Mouse (Mus musculus): ENCODE data around the gene Itgb8. TPM values are rescaled to one million over a fixed set of nuclear protein-coding genes. Genes with fewer than 3 reads are reported as not detected.

The Itgb8 gene
- polyA plus RNA-seq, 1 experiment from 2014 or later = 2.0 TPM

- Histone ChIP-seq H3K36me3 (ENCODE audit: control insufficient read depth, insufficient read depth) (no peaks in the 10 kb centered on the region), H3K9ac (ENCODE audit: low read length) (no peak overlapping the region), H3K27me3 (ENCODE audit: control insufficient read depth, insufficient read depth, low read length) (no peaks in the 10 kb centered on the region), H3K4me3 (ENCODE audit: low read length) (no peak overlapping the region), H3K4me2 (ENCODE audit: low read depth, low read length) (no peak overlapping the region), H3K9me3 (replicated peaks; ENCODE audit: control insufficient read depth, low read length) (no peaks in the 10 kb centered on the region), H3K27ac (ENCODE audit: low read length) (no peak overlapping the region), H3K4me1 (ENCODE audit: control insufficient read depth, insufficient read depth, low read length) (no peaks in the 10 kb centered on the region)
- no peak for ATAC-seq (replicated peaks; ENCODE audit: extremely low read depth, insufficient read depth, low FRiP score)
- 65% methylated on average over 1 of the region's 1 CpGs for WGBS
These were observed 74.4 kb downstream of the Itgb8 start for GRCm38 (mm10) chr12:119164176-119164575.

- no peaks in the 10 kb centered on the region for H3K36me3 ChIP-seq (ENCODE audit: control insufficient read depth, insufficient read depth)
- ATAC-seq (replicated peaks; ENCODE audit: extremely low read depth, insufficient read depth, low FRiP score) = no peak
These were observed 77.8 kb downstream of the Itgb8 start for GRCm38 (mm10) chr12:119160786-119161185.

GRCm38 (mm10) chr12:119159254-119159933 is 79.2 kb downstream of the Itgb8 start:
- 68% methylated on average over 4 of the region's 4 CpGs for WGBS
- H3K27me3 ChIP-seq (ENCODE audit: control insufficient read depth, insufficient read depth, low read length) = no peaks in the 10 kb centered on the region
- H3K9ac ChIP-seq (ENCODE audit: low read length) = no peak overlapping the region
- H3K27ac ChIP-seq (ENCODE audit: low read length) = no peak overlapping the region
- no peaks in the 10 kb centered on the region for H3K4me1 ChIP-seq (ENCODE audit: control insufficient read depth, insufficient read depth, low read length)
- H3K9me3 ChIP-seq (replicated peaks; ENCODE audit: control insufficient read depth, low read length) = no peaks in the 10 kb centered on the region
- no peak overlapping the region for H3K4me2 ChIP-seq (ENCODE audit: low read depth, low read length)
- H3K4me3 ChIP-seq (ENCODE audit: low read length) = no peak overlapping the region
- no peaks in the 10 kb centered on the region for H3K36me3 ChIP-seq (ENCODE audit: control insufficient read depth, insufficient read depth)
- no peak for ATAC-seq (replicated peaks; ENCODE audit: extremely low read depth, insufficient read depth, low FRiP score)

More at GRCm38 (mm10) chr12:119160786-119161185, 77.8 kb downstream of the Itgb8 start:
- no peaks in the 10 kb centered on the region for H3K9me3 ChIP-seq (replicated peaks; ENCODE audit: control insufficient read depth, low read length)
- H3K4me1 ChIP-seq (ENCODE audit: control insufficient read depth, insufficient read depth, low read length) = no peaks in the 10 kb centered on the region
- no peak overlapping the region for H3K4me2 ChIP-seq (ENCODE audit: low read depth, low read length)
- no peak overlapping the region for H3K4me3 ChIP-seq (ENCODE audit: low read length)
- H3K27ac ChIP-seq (ENCODE audit: low read length) = no peak overlapping the region
- H3K9ac ChIP-seq (ENCODE audit: low read length) = no peak overlapping the region
- no peaks in the 10 kb centered on the region for H3K27me3 ChIP-seq (ENCODE audit: control insufficient read depth, insufficient read depth, low read length)

- Histone ChIP-seq H3K27ac (ENCODE audit: low read length) (no peak overlapping the region), H3K9ac (ENCODE audit: low read length) (no peak overlapping the region), H3K4me3 (ENCODE audit: low read length) (no peak overlapping the region), H3K36me3 (ENCODE audit: control insufficient read depth, insufficient read depth) (no peaks in the 10 kb centered on the region), H3K4me2 (ENCODE audit: low read depth, low read length) (no peak overlapping the region), H3K4me1 (ENCODE audit: control insufficient read depth, insufficient read depth, low read length) (no peaks in the 10 kb centered on the region), H3K27me3 (ENCODE audit: control insufficient read depth, insufficient read depth, low read length) (no peaks in the 10 kb centered on the region), H3K9me3 (replicated peaks; ENCODE audit: control insufficient read depth, low read length) (no peaks in the 10 kb centered on the region)
- ATAC-seq (replicated peaks; ENCODE audit: extremely low read depth, insufficient read depth, low FRiP score) = no peak
- 84% methylated on average over 2 of the region's 2 CpGs for WGBS
These were observed 80.9 kb downstream of the Itgb8 start for GRCm38 (mm10) chr12:119157686-119158085.

- WGBS = 79% methylated on average over 3 of the region's 3 CpGs
- ATAC-seq (replicated peaks; ENCODE audit: extremely low read depth, insufficient read depth, low FRiP score) = 0 out of 2 replicates have a peak, but pooled peaks have one; percentile 37
These were observed 81.5 kb downstream of the Itgb8 start for GRCm38 (mm10) chr12:119157068-119157467.

GRCm38 (mm10) chr12:119155566-119155965 is 83.0 kb downstream of the Itgb8 start:
- no peaks in the 10 kb centered on the region for H3K27me3 ChIP-seq (ENCODE audit: control insufficient read depth, insufficient read depth, low read length)
- H3K4me1 ChIP-seq (ENCODE audit: control insufficient read depth, insufficient read depth, low read length) = no peaks in the 10 kb centered on the region
- H3K36me3 ChIP-seq (ENCODE audit: control insufficient read depth, insufficient read depth) = no peaks in the 10 kb centered on the region
- no peaks in the 10 kb centered on the region for H3K9me3 ChIP-seq (replicated peaks; ENCODE audit: control insufficient read depth, low read length)
- 56% methylated on average over 4 of the region's 4 CpGs for WGBS
- no peak overlapping the region for H3K9ac ChIP-seq (ENCODE audit: low read length)
- no peak overlapping the region for H3K4me3 ChIP-seq (ENCODE audit: low read length)
- H3K27ac ChIP-seq (ENCODE audit: low read length) = no peak overlapping the region
- no peak for ATAC-seq (replicated peaks; ENCODE audit: extremely low read depth, insufficient read depth, low FRiP score)
- H3K4me2 ChIP-seq (ENCODE audit: low read depth, low read length) = no peak overlapping the region

More at GRCm38 (mm10) chr12:119157068-119157467, 81.5 kb downstream of the Itgb8 start:
- Histone ChIP-seq H3K9me3 (replicated peaks; ENCODE audit: control insufficient read depth, low read length) (no peaks in the 10 kb centered on the region), H3K27ac (ENCODE audit: low read length) (no peak overlapping the region), H3K36me3 (ENCODE audit: control insufficient read depth, insufficient read depth) (no peaks in the 10 kb centered on the region), H3K27me3 (ENCODE audit: control insufficient read depth, insufficient read depth, low read length) (no peaks in the 10 kb centered on the region), H3K9ac (ENCODE audit: low read length) (no peak overlapping the region), H3K4me3 (ENCODE audit: low read length) (no peak overlapping the region), H3K4me1 (ENCODE audit: control insufficient read depth, insufficient read depth, low read length) (no peaks in the 10 kb centered on the region), H3K4me2 (ENCODE audit: low read depth, low read length) (0 out of 2 replicates have a peak overlapping the region, but pooled peaks have one; percentile 30)

GRCm38 (mm10) chr12:119150956-119151355 is 87.6 kb downstream of the Itgb8 start:
- Histone ChIP-seq H3K4me1 (ENCODE audit: control insufficient read depth, insufficient read depth, low read length) (no peaks in the 10 kb centered on the region), H3K9ac (ENCODE audit: low read length) (no peak overlapping the region), H3K27me3 (ENCODE audit: control insufficient read depth, insufficient read depth, low read length) (no peaks in the 10 kb centered on the region), H3K9me3 (replicated peaks; ENCODE audit: control insufficient read depth, low read length) (no peaks in the 10 kb centered on the region), H3K4me3 (ENCODE audit: low read length) (no peak overlapping the region), H3K27ac (ENCODE audit: low read length) (no peak overlapping the region), H3K4me2 (ENCODE audit: low read depth, low read length) (no peak overlapping the region), H3K36me3 (ENCODE audit: control insufficient read depth, insufficient read depth) (no peaks in the 10 kb centered on the region)
- ATAC-seq (replicated peaks; ENCODE audit: extremely low read depth, insufficient read depth, low FRiP score) = no peak
- WGBS = 89% methylated on average over 2 of the region's 2 CpGs

GRCm38 (mm10) chr12:119147753-119148152 is 90.8 kb downstream of the Itgb8 start:
- no peak for ATAC-seq (replicated peaks; ENCODE audit: extremely low read depth, insufficient read depth, low FRiP score)
- H3K36me3 ChIP-seq (ENCODE audit: control insufficient read depth, insufficient read depth) = no peaks in the 10 kb centered on the region
- 74% methylated on average over 3 of the region's 3 CpGs for WGBS

GRCm38 (mm10) chr12:119146031-119146430 is 92.6 kb downstream of the Itgb8 start:
- Histone ChIP-seq H3K27ac (ENCODE audit: low read length) (no peak overlapping the region), H3K4me2 (ENCODE audit: low read depth, low read length) (no peak overlapping the region), H3K9ac (ENCODE audit: low read length) (no peak overlapping the region), H3K36me3 (ENCODE audit: control insufficient read depth, insufficient read depth) (no peaks in the 10 kb centered on the region), H3K9me3 (replicated peaks; ENCODE audit: control insufficient read depth, low read length) (no peaks in the 10 kb centered on the region), H3K27me3 (ENCODE audit: control insufficient read depth, insufficient read depth, low read length) (no peaks in the 10 kb centered on the region), H3K4me3 (ENCODE audit: low read length) (no peak overlapping the region), H3K4me1 (ENCODE audit: control insufficient read depth, insufficient read depth, low read length) (no peaks in the 10 kb centered on the region)
- 95% methylated on average over 1 of the region's 1 CpGs for WGBS
- no peak for ATAC-seq (replicated peaks; ENCODE audit: extremely low read depth, insufficient read depth, low FRiP score)

More at GRCm38 (mm10) chr12:119147753-119148152, 90.8 kb downstream of the Itgb8 start:
- Histone ChIP-seq H3K9ac (ENCODE audit: low read length) (no peak overlapping the region), H3K27ac (ENCODE audit: low read length) (no peak overlapping the region), H3K9me3 (replicated peaks; ENCODE audit: control insufficient read depth, low read length) (no peaks in the 10 kb centered on the region), H3K4me2 (ENCODE audit: low read depth, low read length) (no peak overlapping the region), H3K4me1 (ENCODE audit: control insufficient read depth, insufficient read depth, low read length) (no peaks in the 10 kb centered on the region), H3K4me3 (ENCODE audit: low read length) (no peak overlapping the region), H3K27me3 (ENCODE audit: control insufficient read depth, insufficient read depth, low read length) (no peaks in the 10 kb centered on the region)
